Mouse (Mus musculus) heart, adult 2 months (tissue): Measurements from ENCODE around the gene Ggt1.

Experiments
- CTCF ChIP-seq: fragments of 200-600 bp; IDR thresholded peaks from 2 replicates; pipeline ENCODE4 v1.8.1; 2022; ENCODE audit warnings: antibody characterized with exemption, mild to moderate bottlenecking, moderate library complexity
- EP300 ChIP-seq: fragments of 200-500 bp; IDR thresholded peaks from 2 replicates; pipeline ENCODE4 v1.6.1; 2011; ENCODE audit warnings: low read depth, low read length, control low read depth; ENCODE audit not compliant: insufficient read depth

DNA sequence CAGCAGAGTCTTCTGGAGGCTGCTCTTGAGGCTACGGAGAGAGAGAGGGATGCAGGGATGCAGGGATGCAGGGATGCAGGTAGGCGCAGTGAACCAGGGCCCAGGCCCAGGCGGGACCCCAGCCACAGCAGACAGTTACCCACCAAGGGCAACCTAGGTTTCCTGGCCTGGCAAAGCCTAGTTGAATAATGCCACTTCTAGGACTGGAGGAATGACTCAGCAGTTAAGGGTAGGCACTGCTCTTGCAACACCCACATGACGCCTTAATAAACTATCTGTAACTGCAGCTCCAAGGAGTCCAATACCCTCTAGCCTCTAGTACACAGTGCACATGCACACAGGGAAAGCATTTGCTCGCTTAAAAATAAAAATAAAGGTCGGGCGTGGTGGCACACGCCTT lies 7.3 kb upstream of the Ggt1 start:
- TF ChIP-seq EP300: no peak
- TF ChIP-seq CTCF: no peak
